Mouse (Mus musculus): ENCODE measurements at regions not wholly inside any gene's neighbourhood (a gene's known extent, or its start where the extent isn't known, plus 50 kb on each side); places are given as distances from the start of the nearest gene placed in this dataset.

GRCm38 (mm10) chr4:82092296-82093230 lies 613.0 kb downstream of the Nfib start:
- no peak for DNase-seq (ENCODE audit: extremely low spot score, low read depth, low spot score)

- DNase-seq (ENCODE audit: extremely low spot score, low read depth, low spot score) = no peak
Observed at GRCm38 (mm10) chr4:82089657-82090056, 615.9 kb downstream of the Nfib start.

GRCm38 (mm10) chr4:82083519-82083918 lies 622.0 kb downstream of the Nfib start:
- no peak for DNase-seq (ENCODE audit: extremely low spot score, low read depth, low spot score)

- DNase-seq (ENCODE audit: extremely low spot score, low read depth, low spot score) = no peak
Observed at GRCm38 (mm10) chr4:82068050-82068449, 625.4 kb upstream of the Mpdz start.

- no peak for DNase-seq (ENCODE audit: extremely low spot score, low read depth, low spot score)
Observed at GRCm38 (mm10) chr4:82065641-82066358, 623.2 kb upstream of the Mpdz start.

- DNase-seq (ENCODE audit: extremely low spot score, low read depth, low spot score) = no peak
Observed at GRCm38 (mm10) chr4:82062726-82063125, 620.1 kb upstream of the Mpdz start.

- DNase-seq (ENCODE audit: extremely low spot score, low read depth, low spot score) = no peak
Observed at GRCm38 (mm10) chr4:82056671-82057070, 614.1 kb upstream of the Mpdz start.

GRCm38 (mm10) chr4:82048171-82048570 lies 605.6 kb upstream of the Mpdz start:
- no peak for DNase-seq (ENCODE audit: extremely low spot score, low read depth, low spot score)

- DNase-seq (ENCODE audit: extremely low spot score, low read depth, low spot score) = no peak
Observed at GRCm38 (mm10) chr4:82037473-82037872, 594.9 kb upstream of the Mpdz start.

GRCm38 (mm10) chr4:82035074-82035703 lies 592.6 kb upstream of the Mpdz start:
- no peak for DNase-seq (ENCODE audit: extremely low spot score, low read depth, low spot score)

GRCm38 (mm10) chr4:82029237-82029636 lies 586.6 kb upstream of the Mpdz start:
- DNase-seq (ENCODE audit: extremely low spot score, low read depth, low spot score) = no peak

- DNase-seq (ENCODE audit: extremely low spot score, low read depth, low spot score) = no peak
Observed at GRCm38 (mm10) chr4:82027447-82027881, 584.8 kb upstream of the Mpdz start.

- DNase-seq (ENCODE audit: extremely low spot score, low read depth, low spot score) = no peak
Observed at GRCm38 (mm10) chr4:82001406-82001732, 558.8 kb upstream of the Mpdz start.

- DNase-seq (ENCODE audit: extremely low spot score, low read depth, low spot score) = no peak
Observed at GRCm38 (mm10) chr4:82000590-82001405, 558.2 kb upstream of the Mpdz start.

- no peak for DNase-seq (ENCODE audit: extremely low spot score, low read depth, low spot score)
Observed at GRCm38 (mm10) chr4:81999654-82000314, 557.2 kb upstream of the Mpdz start.

- no peak for DNase-seq (ENCODE audit: extremely low spot score, low read depth, low spot score)
Observed at GRCm38 (mm10) chr4:81999093-81999492, 556.5 kb upstream of the Mpdz start.

- no peak for DNase-seq (ENCODE audit: extremely low spot score, low read depth, low spot score)
Observed at GRCm38 (mm10) chr4:81996445-81996844, 553.8 kb upstream of the Mpdz start.

GRCm38 (mm10) chr4:81995243-81995642 lies 552.6 kb upstream of the Mpdz start:
- DNase-seq (ENCODE audit: extremely low spot score, low read depth, low spot score) = no peak

GRCm38 (mm10) chr4:81988796-81989195 lies 546.2 kb upstream of the Mpdz start:
- no peak for DNase-seq (ENCODE audit: extremely low spot score, low read depth, low spot score)

- peak; percentile 30 for DNase-seq (ENCODE audit: extremely low spot score, low read depth, low spot score)
Observed at GRCm38 (mm10) chr4:81986616-81987015, 544.0 kb upstream of the Mpdz start.
